Mouse (Mus musculus) hindbrain, embryonic 14.5 days (tissue): ENCODE results near the gene Erbb2. TPM values are rescaled to one million over a fixed set of nuclear protein-coding genes. Genes with fewer than 3 reads are reported as not detected.

Source experiments
- ATAC-seq: fragments of 200-750 bp; cut with Nextera tagmentation; 2 replicates; pipeline ENCODE4 v1.8.0; 2017; ENCODE audit warnings: moderate number of reproducible peaks, mild to moderate bottlenecking, moderate TSS enrichment, moderate library complexity; ENCODE audit not compliant: low FRiP score
- DNase-seq: peaks from one replicate; pipeline ENCODE4 v3.0.0-alpha.2; 2015; ENCODE audit warnings: low spot score
- H3K27ac ChIP-seq: fragments of 300-500 bp; sonication (generic); 2 replicates; pipeline ENCODE4 v1.5.1; 2014; ENCODE audit warnings: mild to moderate bottlenecking, moderate library complexity
- H3K27me3 ChIP-seq: fragments of 300-500 bp; sonication (generic); 2 replicates; pipeline ENCODE4 v1.6.1; 2014; ENCODE audit warnings: mild to moderate bottlenecking, low read length, mixed read lengths; ENCODE audit not compliant: control insufficient read depth, insufficient read depth
- H3K36me3 ChIP-seq: fragments of 300-500 bp; sonication (generic); replicated peaks from 2 replicates; pipeline ENCODE4 v1.6.1; 2014; ENCODE audit not compliant: control insufficient read depth, insufficient read depth
- H3K4me1 ChIP-seq: fragments of 300-500 bp; sonication (generic); replicated peaks from 2 replicates; pipeline ENCODE4 v1.6.1; 2014; ENCODE audit warnings: antibody characterized with exemption, low read length, mixed read lengths; ENCODE audit not compliant: control insufficient read depth, insufficient read depth
- H3K4me2 ChIP-seq: fragments of 300-500 bp; sonication (generic); replicated peaks from 2 replicates; pipeline ENCODE4 v1.6.1; 2014; ENCODE audit warnings: mild to moderate bottlenecking, moderate library complexity
- H3K4me3 ChIP-seq: fragments of 300-500 bp; sonication (generic); replicated peaks from 2 replicates; pipeline ENCODE4 v1.5.1; 2014; ENCODE audit warnings: mild to moderate bottlenecking, low read length
- H3K9ac ChIP-seq: fragments of 300-500 bp; sonication (generic); 2 replicates; pipeline ENCODE4 v1.6.1; 2014
- H3K9me3 ChIP-seq: fragments of 300-500 bp; sonication (generic); 2 replicates; pipeline ENCODE4 v1.6.1; 2016; ENCODE audit warnings: low read length; ENCODE audit not compliant: control insufficient read depth
- WGBS: fragments of 180-500 bp; shearing (Covaris S2); extraction: QIAGEN DNeasy Blood & Tissue Kit; methylation state at CpG from one replicate; pipeline ENCODE4 v1.1.7; 2014; 5-methylcytosine and 5-hydroxymethylcytosine counted together
- polyA plus RNA-seq: library from polyadenylated mRNA; unstranded; fragments of >200 nt; fragmentation: Nextera tagmentation; extraction: Ambion mirVana; gene quantifications from 2 replicates; pipeline ENCODE4 v1.2.1, GENCODE M21; 2014

The Erbb2 gene
- polyA plus RNA-seq, 1 experiment from 2014 or later = 10.2 TPM

DNA sequence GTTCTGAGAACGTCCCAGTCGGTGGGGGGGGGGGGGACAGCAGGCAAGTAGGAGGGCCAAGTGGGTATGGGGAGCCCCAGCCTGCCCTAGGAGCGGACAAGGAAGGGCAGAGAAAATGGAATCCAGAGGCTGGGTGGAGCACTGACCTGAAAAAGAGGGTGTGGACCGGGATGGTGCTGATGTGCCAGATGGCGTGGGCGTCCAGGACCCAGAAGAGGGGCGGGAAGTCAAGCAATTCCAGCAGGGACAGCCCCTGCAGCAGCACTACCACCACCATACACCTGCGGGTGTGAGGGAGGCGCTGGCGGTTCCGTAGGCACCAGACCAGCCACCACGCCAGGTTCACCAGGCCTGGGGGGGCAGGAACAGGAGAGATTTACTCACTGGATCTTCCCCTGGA lies 22.1 kb upstream of the Erbb2 start:
- Histone ChIP-seq H3K9ac (no peak overlapping the region), H3K27me3 (peaks cover 21% of the 10 kb centered on the region; the same call in 1 of the 2 replicates), H3K9me3 (no peaks in the 10 kb centered on the region), H3K4me3 (no peak overlapping the region), H3K4me2 (no peak overlapping the region), H3K36me3 (no peaks in the 10 kb centered on the region), H3K4me1 (0 out of 2 replicates have a peak, but pooled peaks cover 4% of the 10 kb centered on the region), H3K27ac (no peak overlapping the region)
- DNase-seq = no peak
- WGBS = 77% methylated on average over 12 of the region's 12 CpGs
- no peak for ATAC-seq

DNA sequence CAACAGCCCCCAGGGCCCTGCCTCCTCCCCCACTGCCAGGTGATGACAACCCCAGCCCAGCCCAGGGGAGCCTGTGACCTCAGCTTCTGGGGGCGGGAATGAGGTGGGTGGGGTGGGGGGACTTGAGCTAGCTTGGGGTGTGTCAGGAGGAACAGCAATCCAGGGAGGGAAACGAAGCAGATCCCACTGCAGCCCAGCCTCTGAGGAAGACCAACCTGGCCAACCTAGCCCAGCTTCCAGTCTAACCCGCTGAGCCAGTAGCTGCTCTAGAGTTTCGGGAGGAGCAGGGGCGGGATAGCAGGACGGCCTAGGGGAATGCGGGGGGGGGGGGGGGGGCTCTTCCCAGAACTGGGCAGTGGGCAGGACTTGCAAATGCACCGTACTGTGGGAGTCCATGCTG lies 20.2 kb upstream of the Erbb2 start:
- Histone ChIP-seq H3K4me2 (no peak overlapping the region), H3K9ac (no peak overlapping the region), H3K36me3 (no peaks in the 10 kb centered on the region), H3K4me3 (no peak overlapping the region), H3K9me3 (no peaks in the 10 kb centered on the region), H3K4me1 (0 out of 2 replicates have a peak, but pooled peaks cover 4% of the 10 kb centered on the region), H3K27ac (no peak overlapping the region), H3K27me3 (peaks cover 16% of the 10 kb centered on the region; the same call in 1 of the 2 replicates)
- ATAC-seq (no peak), DNase-seq (no peak)
- 23% methylated on average over 5 of the region's 8 CpGs for WGBS

DNA sequence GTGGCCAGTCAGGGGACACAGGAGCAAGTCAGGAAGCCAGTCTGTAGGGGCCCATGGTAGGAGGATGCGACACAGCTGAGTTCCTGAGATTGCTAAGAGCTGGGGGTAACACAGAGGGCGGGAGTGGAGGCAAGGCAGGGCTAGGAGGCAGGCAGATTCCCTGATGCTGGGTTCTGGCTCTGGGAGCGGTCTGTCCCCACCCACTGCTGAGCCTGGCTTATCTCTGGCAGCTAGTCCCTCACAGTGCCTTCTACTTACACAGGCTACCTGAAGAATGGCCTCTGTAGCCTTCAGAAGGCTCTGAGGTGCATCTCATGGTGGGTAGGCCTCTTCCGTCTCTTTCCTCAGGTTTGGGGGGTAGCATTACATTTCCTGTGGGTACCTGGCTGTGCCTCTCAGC lies 19.6 kb upstream of the Erbb2 start:
- Histone ChIP-seq H3K9ac (no peak overlapping the region), H3K9me3 (no peaks in the 10 kb centered on the region), H3K36me3 (0 out of 2 replicates have a peak, but pooled peaks cover 2% of the 10 kb centered on the region), H3K27ac (no peak overlapping the region), H3K4me2 (no peak overlapping the region), H3K4me1 (0 out of 2 replicates have a peak, but pooled peaks cover 4% of the 10 kb centered on the region), H3K4me3 (no peak overlapping the region), H3K27me3 (peaks cover 10% of the 10 kb centered on the region; the same call in 1 of the 2 replicates)
- ATAC-seq = no peak
- WGBS = 56% methylated on average over 4 of the region's 4 CpGs
- no peak for DNase-seq

DNA sequence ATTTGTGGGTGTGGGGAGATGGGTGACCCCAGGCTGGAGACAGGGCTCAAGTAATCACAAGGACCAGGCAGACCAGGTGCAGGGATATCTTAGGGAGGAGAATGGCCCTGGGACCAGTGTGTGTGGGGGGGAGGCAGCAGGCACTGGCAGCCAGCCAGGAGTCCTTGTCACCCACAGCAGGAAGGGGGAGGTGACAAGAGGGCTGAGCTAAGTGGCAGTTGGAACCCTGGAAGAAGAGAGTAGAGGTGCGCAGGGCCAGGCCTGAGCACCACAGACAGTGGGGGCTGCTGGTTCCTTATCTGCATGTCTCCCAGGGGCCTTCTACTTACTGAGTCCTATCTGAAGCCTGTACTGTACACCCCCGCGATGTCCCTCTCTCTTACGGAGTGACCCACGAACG lies 19.0 kb upstream of the Erbb2 start:
- no peak overlapping the region for H3K9ac ChIP-seq

DNA sequence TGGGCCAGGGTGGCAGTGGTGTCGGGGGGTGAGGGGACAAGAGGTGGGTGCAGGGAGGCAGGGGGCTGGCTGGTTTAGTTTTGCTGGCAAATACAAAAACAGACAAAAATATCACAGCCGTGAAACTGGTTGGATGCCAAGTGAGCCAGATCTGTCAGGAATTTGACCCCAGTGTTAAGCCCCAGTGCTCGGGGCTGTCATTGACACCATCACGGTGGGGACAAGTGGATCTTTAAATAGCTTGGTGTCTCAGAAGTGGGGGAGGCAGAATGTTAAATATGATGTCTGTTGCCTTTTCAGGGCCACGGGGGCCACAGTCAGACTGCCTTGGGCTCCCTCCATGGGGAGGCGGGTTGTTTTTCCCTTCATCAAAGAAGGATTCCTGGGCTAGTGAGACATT lies 18.0 kb upstream of the Erbb2 start:
- ATAC-seq (no peak), DNase-seq (no peak)
- Histone ChIP-seq H3K36me3 (0 out of 2 replicates have a peak, but pooled peaks cover 4% of the 10 kb centered on the region), H3K27me3 (no peaks in the 10 kb centered on the region), H3K4me1 (0 out of 2 replicates have a peak, but pooled peaks cover 4% of the 10 kb centered on the region), H3K9ac (no peak overlapping the region), H3K4me2 (no peak overlapping the region), H3K27ac (no peak overlapping the region), H3K9me3 (no peaks in the 10 kb centered on the region), H3K4me3 (no peak overlapping the region)
- WGBS = 62% methylated on average over 6 of the region's 6 CpGs

More for the DNA sequence above, 19.0 kb upstream of the Erbb2 start:
- Histone ChIP-seq H3K9me3 (no peaks in the 10 kb centered on the region), H3K36me3 (0 out of 2 replicates have a peak, but pooled peaks cover 4% of the 10 kb centered on the region), H3K4me3 (no peak overlapping the region), H3K4me2 (no peak overlapping the region), H3K27ac (no peak overlapping the region), H3K27me3 (peaks cover 4% of the 10 kb centered on the region; the same call in 1 of the 2 replicates), H3K4me1 (0 out of 2 replicates have a peak, but pooled peaks cover 4% of the 10 kb centered on the region)
- ATAC-seq = no peak
- no peak for DNase-seq
- WGBS = 75% methylated on average over 6 of the region's 6 CpGs

DNA sequence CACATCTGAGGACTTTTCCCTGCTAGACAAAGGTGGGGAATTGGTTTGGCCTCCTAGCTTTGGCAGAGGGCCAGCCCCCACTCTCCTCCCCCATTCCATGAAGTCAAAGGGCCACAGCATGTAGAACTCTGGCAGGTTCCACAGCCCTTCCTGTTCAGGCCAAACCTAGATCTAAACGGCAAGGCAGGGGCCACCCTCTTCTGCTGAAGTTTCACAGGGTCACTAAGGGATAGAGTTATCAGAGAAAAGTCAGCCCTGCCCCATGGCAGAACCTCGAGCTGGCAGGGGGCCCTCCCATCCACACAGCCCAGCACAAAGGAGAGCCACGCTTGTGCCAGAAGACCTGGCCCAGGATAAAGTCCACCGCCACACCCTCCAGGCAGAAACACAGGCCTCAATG lies 17.2 kb upstream of the Erbb2 start:
- H3K36me3 ChIP-seq = 0 out of 2 replicates have a peak, but pooled peaks cover 4% of the 10 kb centered on the region
- DNase-seq = no peak
- no peaks in the 10 kb centered on the region for H3K27me3 ChIP-seq
- H3K4me2 ChIP-seq = no peak overlapping the region
- H3K9me3 ChIP-seq = no peaks in the 10 kb centered on the region
- H3K4me3 ChIP-seq = no peak overlapping the region
- 51% methylated on average over 4 of the region's 4 CpGs for WGBS
- no peak overlapping the region for H3K9ac ChIP-seq
- no peak overlapping the region for H3K27ac ChIP-seq
- peaks cover 8% of the 10 kb centered on the region; the same call in 1 of the 2 replicates for H3K4me1 ChIP-seq
- ATAC-seq = no peak

DNA sequence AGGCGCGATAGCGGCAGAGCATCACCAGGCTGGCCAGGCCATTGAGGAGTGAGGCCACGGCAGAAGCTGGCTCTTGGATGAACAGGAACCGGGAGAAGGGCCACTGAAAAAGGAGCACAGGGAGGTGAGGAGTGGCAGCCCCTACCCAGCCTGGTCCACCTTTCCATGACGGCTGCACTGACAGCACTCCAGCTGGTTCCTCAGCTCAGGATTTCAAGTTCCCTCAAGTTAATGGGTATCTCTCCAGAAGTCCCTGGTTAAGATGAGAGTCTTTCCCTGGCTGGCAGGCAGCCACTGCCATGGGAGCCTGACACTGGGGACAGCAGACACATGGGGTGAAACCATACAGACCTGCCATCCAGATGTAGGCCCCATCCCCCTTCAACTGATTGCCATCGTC lies 14.3 kb upstream of the Erbb2 start:
- Histone ChIP-seq H3K4me3 (no peak overlapping the region), H3K4me1 (peaks cover 16% of the 10 kb centered on the region), H3K27ac (no peak overlapping the region), H3K9me3 (no peaks in the 10 kb centered on the region), H3K36me3 (0 out of 2 replicates have a peak, but pooled peaks cover 4% of the 10 kb centered on the region), H3K4me2 (no peak overlapping the region), H3K27me3 (no peaks in the 10 kb centered on the region), H3K9ac (no peak overlapping the region)
- DNase-seq (no peak), ATAC-seq (no peak)
- 86% methylated on average over 7 of the region's 7 CpGs for WGBS

DNA sequence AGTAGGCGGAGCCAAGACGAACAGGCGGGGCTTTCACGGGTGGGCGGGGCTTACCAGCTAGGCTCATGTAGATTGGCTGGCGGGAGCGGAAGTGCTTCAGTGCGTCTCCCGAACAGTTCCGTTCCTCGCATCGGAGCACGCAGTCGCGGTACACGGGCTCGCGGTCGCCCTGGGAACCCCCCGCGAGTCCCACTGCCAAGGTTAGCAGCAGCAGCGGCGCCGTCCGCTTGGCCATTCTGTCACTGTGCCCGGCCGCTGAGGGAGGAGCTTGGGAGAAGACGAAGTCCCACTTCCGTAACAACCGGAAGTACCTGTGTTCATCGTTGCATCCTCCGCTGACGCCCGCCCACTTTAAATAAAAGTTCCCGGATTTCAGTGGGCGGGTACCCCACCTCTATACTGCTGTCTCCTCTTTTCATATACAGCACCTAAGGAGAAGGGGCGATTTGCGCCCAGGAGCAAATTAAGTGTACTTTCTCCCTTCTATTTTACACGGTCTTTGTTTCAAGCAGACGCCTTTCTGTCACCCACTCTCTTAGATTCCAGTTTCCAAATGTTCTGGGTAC lies 12.0 kb upstream of the Erbb2 start, which contains the start of gene Pgap3:
Pgap3 (minus strand) TSS at position 330 of the 566 bp plus-strand sequence.
- under 1% methylated on average over 40 of the region's 40 CpGs for WGBS
- H3K27ac ChIP-seq = peak within 1 kb of the TSS; percentile 94
- 0 out of 2 replicates have a peak, but pooled peaks cover 4% of the 10 kb centered on the region for H3K36me3 ChIP-seq
- peak within 1 kb of the TSS; percentile 68 for H3K9ac ChIP-seq
- no peaks in the 10 kb centered on the region; the same call in 1 of the 2 replicates for H3K27me3 ChIP-seq
- DNase-seq (peak; percentile 87), ATAC-seq (peak; percentile 95)
- peak within 1 kb of the TSS; percentile 51 for H3K4me3 ChIP-seq
- H3K4me2 ChIP-seq = peak within 1 kb of the TSS; percentile 83
- H3K4me1 ChIP-seq = peaks cover 12% of the 10 kb centered on the region
- H3K9me3 ChIP-seq = no peaks in the 10 kb centered on the region

DNA sequence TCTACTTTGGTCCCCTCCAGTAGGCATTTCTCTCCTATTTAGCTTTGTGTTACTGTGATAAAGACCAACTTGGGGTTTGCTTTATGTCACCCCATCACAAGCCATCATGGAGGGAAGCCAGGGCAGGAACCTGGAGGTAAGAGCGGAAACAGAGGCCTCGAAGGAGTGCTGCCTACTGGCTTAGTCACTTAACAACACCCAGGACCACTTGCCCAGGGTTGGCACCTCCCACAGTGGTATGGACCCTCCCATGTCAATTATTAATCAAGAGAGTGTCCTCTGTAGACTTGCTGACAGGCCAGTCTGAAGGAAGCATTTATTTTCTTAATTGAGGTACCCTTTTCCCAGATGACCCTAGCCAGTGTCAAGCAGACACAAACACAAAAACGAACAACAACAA lies 11.5 kb upstream of the Erbb2 start:
- peak overlapping the region; percentile 51 for H3K4me3 ChIP-seq
- DNase-seq (no peak), ATAC-seq (no peak)
- H3K27me3 ChIP-seq = no peaks in the 10 kb centered on the region; the same call in 1 of the 2 replicates
- 0 out of 2 replicates have a peak, but pooled peaks cover 4% of the 10 kb centered on the region for H3K36me3 ChIP-seq
- H3K4me1 ChIP-seq = peaks cover 12% of the 10 kb centered on the region
- peak overlapping the region; percentile 68 for H3K9ac ChIP-seq
- peak overlapping the region; percentile 83 for H3K4me2 ChIP-seq
- no peaks in the 10 kb centered on the region for H3K9me3 ChIP-seq
- H3K27ac ChIP-seq = peak overlapping the region; percentile 94
- WGBS = 60% methylated on average over 3 of the region's 3 CpGs
